In genomic region chr1:164254836-164255235, GRCm38 (mm10) we compare ENCODE assay signal across 23 mouse cellular contexts. TPM values are rescaled to one million over a fixed set of nuclear protein-coding genes. Genes with fewer than 3 reads are reported as not detected.
DNase-seq lines count a peak whose midpoint lies in the region; ATAC-seq and TF ChIP-seq lines count a peak whose summit lies in the region.
"Had no signal": no experiment of that assay in that cellular context is flagged by ENCODE, and none has a peak within 500 bp of the region (broad histone marks: within the 10 kb centered on the region; RNA-seq: fewer than 3 reads in every experiment).

No protein-coding gene starts in this region.

- TF ChIP-seq EP300 in liver, postnatal 0 days (IDR thresholded peaks at IDR 0.05; ENCODE audit: low read depth): no peak

- no peaks in the 10 kb centered on the region for H3K27me3 ChIP-seq in liver, adult 2 months (ENCODE audit: control insufficient read depth, insufficient read depth, low read length)
- H3K27me3 ChIP-seq in liver, embryonic 13.5 days: no peaks in the 10 kb centered on the region
- no peaks in the 10 kb centered on the region for H3K27me3 ChIP-seq in liver, postnatal 0 days (ENCODE audit: insufficient read depth, low read length)
- H3K27me3 ChIP-seq: CH12.LX; forebrain, embryonic 13.5 days; hindbrain, embryonic 12.5 days; hindbrain, embryonic 15.5 days; Patski had no signal

- TF ChIP-seq POLR2A in liver, adult 2 months (IDR thresholded peaks at IDR 0.05; ENCODE audit: extremely low read depth, insufficient read depth, low read length): no peak

- ATAC-seq in liver, embryonic 13.5 days (ENCODE audit: low read depth): peak; percentile 16; the same call in 1 of the 2 replicates
- ATAC-seq in liver, postnatal 0 days: peak; percentile 38
- ATAC-seq: forebrain, embryonic 13.5 days; forebrain, embryonic 16.5 days; Patski had no signal

- peak; percentile 55 for DNase-seq in adrenal gland, adult 2 months
- no peak for DNase-seq in adrenal gland, adult 8-10 months
- DNase-seq in liver, adult 2 months (ENCODE audit: extremely low read depth, low read depth, low spot score): peak; percentile 79
- DNase-seq in liver: no peak
- no peak for DNase-seq in liver, embryonic 13.5 days
- peak; percentile 30 for DNase-seq in liver, postnatal 0 days
- no peak for DNase-seq in frontal cortex, postnatal 10 days (ENCODE audit: low spot score in 2 of 2)
- DNase-seq: B cell, adult 2 months; cerebellum, adult 18-20 months; cerebellum, adult 9-10 months; cerebellum, postnatal 14 days; gastrocnemius, adult 2 months; gastrocnemius, postnatal 14 days; heart, adult 11 months had no signal

- no peaks in the 10 kb centered on the region for H3K9me3 ChIP-seq in liver, embryonic 13.5 days (replicated peaks)
- no peaks in the 10 kb centered on the region for H3K9me3 ChIP-seq in liver, postnatal 0 days (ENCODE audit: low read length)
- H3K9me3 ChIP-seq: forebrain, embryonic 10.5 days; forebrain, embryonic 13.5 days; G1E; hindbrain, embryonic 12.5 days; hindbrain, embryonic 15.5 days had no signal

- H3K4me3 ChIP-seq in liver, adult 2 months (ENCODE audit: insufficient read depth, low read depth, low read length): no peak overlapping the region
- H3K4me3 ChIP-seq in liver, embryonic 13.5 days (replicated peaks): no peak overlapping the region
- no peak overlapping the region for H3K4me3 ChIP-seq in liver, postnatal 0 days (ENCODE audit: low read depth, low read length)
- H3K4me3 ChIP-seq: forebrain, embryonic 10.5 days; forebrain, embryonic 13.5 days; gastrocnemius, adult 2 months; hindbrain, embryonic 12.5 days; hindbrain, embryonic 15.5 days had no signal

- H3K9ac ChIP-seq in liver, adult 2 months (ENCODE audit: low read depth, low read length): no peak overlapping the region
- no peak overlapping the region for H3K9ac ChIP-seq in liver, embryonic 13.5 days
- H3K9ac ChIP-seq in liver, postnatal 0 days (replicated peaks): no peak overlapping the region
- H3K9ac ChIP-seq: forebrain, embryonic 13.5 days; hindbrain, embryonic 12.5 days; hindbrain, embryonic 15.5 days had no signal

- peaks cover 23% of the 10 kb centered on the region for H3K36me3 ChIP-seq in liver, adult 2 months (ENCODE audit: control insufficient read depth, insufficient read depth, low read length)
- peaks cover 28% of the 10 kb centered on the region for H3K36me3 ChIP-seq in liver, embryonic 13.5 days
- peaks cover 20% of the 10 kb centered on the region for H3K36me3 ChIP-seq in liver, postnatal 0 days (replicated peaks; ENCODE audit: insufficient read depth, low read length)

- H3K27ac ChIP-seq in liver, adult 2 months (replicated peaks; ENCODE audit: insufficient read depth, low read depth, low read length): 0 out of 2 replicates have a peak overlapping the region, but pooled peaks have one; percentile 7
- no peak overlapping the region for H3K27ac ChIP-seq in liver, embryonic 13.5 days
- no peak overlapping the region for H3K27ac ChIP-seq in liver, postnatal 0 days (ENCODE audit: low read depth)
- H3K27ac ChIP-seq: forebrain, embryonic 10.5 days; forebrain, embryonic 13.5 days; gastrocnemius, adult 2 months; hindbrain, embryonic 12.5 days; hindbrain, embryonic 15.5 days had no signal

- no peak overlapping the region for H3K4me2 ChIP-seq in liver, embryonic 13.5 days
- no peak overlapping the region for H3K4me2 ChIP-seq in liver, postnatal 0 days (ENCODE audit: low read depth, low read length)
- H3K4me2 ChIP-seq: forebrain, embryonic 13.5 days; heart, embryonic 11.5 days; hindbrain, embryonic 12.5 days; hindbrain, embryonic 15.5 days had no signal

- H3K79me2 ChIP-seq in liver, adult 2 months (ENCODE audit: control insufficient read depth, insufficient read depth, low read length): peaks cover 35% of the 10 kb centered on the region; the same call in 1 of the 2 replicates

- WGBS in liver, adult 2 months: 23% methylated on average over 3 of the region's 3 CpGs
- 42% methylated on average over 3 of the region's 3 CpGs for WGBS in liver, embryonic 13.5 days (ENCODE audit: insufficient replicate concordance)
- WGBS in liver, postnatal 0 days (ENCODE audit: insufficient replicate concordance): 47% methylated on average over 3 of the region's 3 CpGs

- H3K4me1 ChIP-seq in liver, adult 2 months (ENCODE audit: control insufficient read depth, insufficient read depth, low read length): peaks cover 15% of the 10 kb centered on the region
- H3K4me1 ChIP-seq in liver, embryonic 13.5 days (replicated peaks): peaks cover 51% of the 10 kb centered on the region
- peaks cover 23% of the 10 kb centered on the region for H3K4me1 ChIP-seq in liver, postnatal 0 days (ENCODE audit: insufficient read depth)

- no peak for TF ChIP-seq CTCF in liver, adult 2 months (IDR thresholded peaks at IDR 0.05; ENCODE audit: low read depth, low read length)
- no peak for TF ChIP-seq CTCF in liver, postnatal 0 days (IDR thresholded peaks at IDR 0.05; ENCODE audit: low read depth)

RNA-seq across cellular contexts. Expression of gene Slc19a2, which starts 6.0 kb away (rescaled TPM):
- 10 to 100 TPM; 22.1 to 27.8 TPM for total RNA-seq in adrenal gland, adult 2 months (2021)
- 26.1 and 31.8 TPM in 2 replicates for polyA plus RNA-seq in adrenal gland, adult 2 months (2012; rRNA removed)
- 10 to 100 TPM; 26.5 to 34.7 (median 32.3) TPM for total RNA-seq in adrenal gland, adult 8-10 months (2022)
- total RNA-seq in liver, adult 2 months (2014; rRNA removed): 96.1 and 121 TPM in 2 replicates
- 84.5 and 86.9 TPM in 2 replicates for polyA plus RNA-seq in liver, adult 2 months (2012; rRNA removed)
- 20.6 and 25.3 TPM in 2 replicates for polyA plus RNA-seq in liver, embryonic 13.5 days (2015; fragmentation: Nextera tagmentation; extraction: Ambion mirVana)
- 31.1 and 31.4 TPM in 2 replicates for polyA plus RNA-seq in liver, postnatal 0 days (2015; fragmentation: Nextera tagmentation; extraction: Ambion mirVana)

RNA-seq across cellular contexts. Expression of gene Ccdc181, which starts 20.5 kb away (rescaled TPM):
- total RNA-seq in adrenal gland, adult 2 months (2021): 10 to 100 TPM in 1 of 2 experiments, 1 to 10 TPM in 1; 7.7 to 12.3 TPM
- polyA plus RNA-seq in adrenal gland, adult 2 months (2012; rRNA removed): 1.6 and 1.7 TPM in 2 replicates
- total RNA-seq in adrenal gland, adult 8-10 months (2022): 10 to 100 TPM in 3 of 4 experiments, 1 to 10 TPM in 1; 8.2 to 13.3 (median 11.6) TPM
- total RNA-seq in liver, adult 2 months (2014; rRNA removed): 2.5 and 3.9 TPM in 2 replicates
- polyA plus RNA-seq in liver, adult 2 months (2012; rRNA removed): 0.91 and 1.1 TPM in 2 replicates
- 4.5 and 4.7 TPM in 2 replicates for polyA plus RNA-seq in liver, embryonic 13.5 days (2015; fragmentation: Nextera tagmentation; extraction: Ambion mirVana)
- 2.6 and 2.7 TPM in 2 replicates for polyA plus RNA-seq in liver, postnatal 0 days (2015; fragmentation: Nextera tagmentation; extraction: Ambion mirVana)

RNA-seq across cellular contexts. Expression of gene Nme7, which starts 49.1 kb away (rescaled TPM):
- 10 to 100 TPM; 14.0 to 21.0 TPM for total RNA-seq in adrenal gland, adult 2 months (2021)
- polyA plus RNA-seq in adrenal gland, adult 2 months (2012; rRNA removed): 9.2 and 11.7 TPM in 2 replicates
- total RNA-seq in adrenal gland, adult 8-10 months (2022): 10 to 100 TPM; 25.7 to 27.3 (median 26.2) TPM
- total RNA-seq in liver, adult 2 months (2014; rRNA removed): 12.8 and 17.1 TPM in 2 replicates
- polyA plus RNA-seq in liver, adult 2 months (2012; rRNA removed): 2.4 and 3.4 TPM in 2 replicates
- polyA plus RNA-seq in liver, embryonic 13.5 days (2015; fragmentation: Nextera tagmentation; extraction: Ambion mirVana): 14.1 and 15.4 TPM in 2 replicates
- 7.2 and 7.6 TPM in 2 replicates for polyA plus RNA-seq in liver, postnatal 0 days (2015; fragmentation: Nextera tagmentation; extraction: Ambion mirVana)

RNA-seq across cellular contexts. Expression of gene Blzf1, which starts 52.5 kb away (rescaled TPM):
- 10 to 100 TPM; 23.4 to 31.7 TPM for total RNA-seq in adrenal gland, adult 2 months (2021)
- polyA plus RNA-seq in adrenal gland, adult 2 months (2012; rRNA removed): 0.97 and 0.98 TPM in 2 replicates
- 10 to 100 TPM; 23.2 to 27.1 (median 24.6) TPM for total RNA-seq in adrenal gland, adult 8-10 months (2022)
- 6.8 and 7.6 TPM in 2 replicates for total RNA-seq in liver, adult 2 months (2014; rRNA removed)
- 1.9 and 2.0 TPM in 2 replicates for polyA plus RNA-seq in liver, adult 2 months (2012; rRNA removed)
- 12.1 and 14.2 TPM in 2 replicates for polyA plus RNA-seq in liver, embryonic 13.5 days (2015; fragmentation: Nextera tagmentation; extraction: Ambion mirVana)
- polyA plus RNA-seq in liver, postnatal 0 days (2015; fragmentation: Nextera tagmentation; extraction: Ambion mirVana): 9.6 and 9.7 TPM in 2 replicates

Comparison
In these comparisons a context has a peak if more than half of its experiments do, and no peak if none do; other contexts are left out.
1. DNase-seq: peak in adrenal gland, adult 2 months (single experiment), liver, adult 2 months (single experiment) and liver, postnatal 0 days (single experiment); none in adrenal gland, adult 8-10 months (single experiment), liver (single experiment), liver, embryonic 13.5 days (single experiment) and frontal cortex, postnatal 10 days (0 of 2).